Mouse (Mus musculus) CH12.LX (cell line): ENCODE data around the gene Ptprs. TPM values are rescaled to one million over a fixed set of nuclear protein-coding genes. Genes with fewer than 3 reads are reported as not detected.
A peak's percentile ranks its signal among the peaks of the same experiment; 100 is the strongest.

Source experiments
- DNase-seq: peaks from one replicate; pipeline ENCODE4 v3.0.0-alpha.2; 2013; ENCODE audit errors: extremely low read depth
- H3K27ac ChIP-seq: 2 replicates; pipeline ENCODE4 v1.5.1; 2012; ENCODE audit warnings: low read depth, mild to moderate bottlenecking, control low read depth, moderate library complexity; ENCODE audit not compliant: insufficient read depth
- H3K27me3 ChIP-seq: replicated peaks from 2 replicates; pipeline ENCODE3; 2012; ENCODE audit warnings: inconsistent platforms
- H3K36me3 ChIP-seq, 2 experiments: replicated peaks in 1 of 2; 2 replicates each; pipeline versions ENCODE3 to v1.6.1; 2012; ENCODE audit warnings: inconsistent platforms in 1 of 2, low read length in 1 of 2, mild to moderate bottlenecking in 1 of 2, mixed read lengths in 1 of 2, moderate library complexity in 1 of 2; ENCODE audit not compliant: control insufficient read depth in 1 of 2, insufficient read depth in 1 of 2
- H3K4me1 ChIP-seq, 2 experiments: 2 replicates each; pipeline ENCODE4 v1.6.1; 2012; ENCODE audit warnings: inconsistent platforms in 1 of 2, moderate library complexity in 1 of 2; ENCODE audit not compliant: insufficient read depth in 2 of 2, control insufficient read depth in 1 of 2
- H3K4me2 ChIP-seq: 2 replicates; pipeline ENCODE4 v1.6.1; 2012; ENCODE audit warnings: low read depth, mild to moderate bottlenecking, control low read depth; ENCODE audit not compliant: poor library complexity, insufficient read depth, severe bottlenecking
- H3K4me3 ChIP-seq, 3 experiments: fragments of 150-350 bp in 1 of 3; sonication (generic) in 1 of 3; replicated peaks in 1 of 3; 2 replicates each; pipeline versions ENCODE3 to v1.5.1; 2011 to 2012; ENCODE audit warnings: low read depth in 2 of 3, low read length in 2 of 3, mild to moderate bottlenecking in 2 of 3, moderate library complexity in 2 of 3, control low read depth in 1 of 3, improper control_type of control experiment in 1 of 3, inconsistent platforms in 1 of 3, mixed read lengths in 1 of 3; ENCODE audit not compliant: poor library complexity in 1 of 3
- H3K79me2 ChIP-seq: replicated peaks from 2 replicates; pipeline ENCODE4 v1.6.1; 2012; ENCODE audit warnings: mild to moderate bottlenecking, moderate library complexity; ENCODE audit not compliant: control insufficient read depth, poor library complexity, insufficient read depth, severe bottlenecking; ENCODE audit errors: extremely low read depth
- H3K9ac ChIP-seq: 2 replicates; pipeline ENCODE4 v1.6.1; 2012; ENCODE audit warnings: low read depth, mild to moderate bottlenecking, control low read depth, moderate library complexity; ENCODE audit not compliant: insufficient read depth
- H3K9me3 ChIP-seq: replicated peaks from 2 replicates; pipeline ENCODE3; 2012; ENCODE audit warnings: low read length, inconsistent platforms, mixed read lengths
- BHLHE40 ChIP-seq: IDR thresholded peaks from 2 replicates; pipeline ENCODE4 v1.6.1; 2011; ENCODE audit warnings: mild to moderate bottlenecking, low read depth, low read length, improper control_type of control experiment
- CHD1 ChIP-seq: IDR thresholded peaks from 2 replicates; pipeline ENCODE4 v1.6.1; 2012; ENCODE audit warnings: low read depth, low read length, improper control_type of control experiment, inconsistent platforms
- CHD2 ChIP-seq: IDR thresholded peaks from 2 replicates; pipeline ENCODE4 v1.6.1; 2011; ENCODE audit warnings: low read length, improper control_type of control experiment
- CTCF ChIP-seq, 2 experiments: IDR thresholded peaks in 1 of 2; conservative IDR thresholded peaks in 1 of 2; 2 replicates each; pipeline ENCODE4 v1.5.1; 2011 to 2012; ENCODE audit warnings: low read depth in 2 of 2, low read length in 2 of 2, improper control_type of control experiment in 1 of 2, inconsistent platforms in 1 of 2, mild to moderate bottlenecking in 1 of 2, moderate library complexity in 1 of 2
- E2F4 ChIP-seq: IDR thresholded peaks from 2 replicates; pipeline ENCODE4 v1.6.1; 2011; ENCODE audit warnings: low read depth, low read length, improper control_type of control experiment; ENCODE audit not compliant: insufficient replicate concordance
- ELF1 ChIP-seq: IDR thresholded peaks from 2 replicates; pipeline ENCODE4 v1.6.1; 2014; ENCODE audit warnings: low read depth, mild to moderate bottlenecking, inconsistent platforms, low read length, improper control_type of control experiment
- EP300 ChIP-seq: IDR thresholded peaks from 2 replicates; pipeline ENCODE4 v1.6.1; 2011; ENCODE audit warnings: low read length, improper control_type of control experiment
- ETS1 ChIP-seq: conservative IDR thresholded peaks from 2 replicates; pipeline ENCODE4 v1.6.1; 2012; ENCODE audit warnings: low read depth, mild to moderate bottlenecking, inconsistent platforms, low read length, improper control_type of control experiment, moderate library complexity
- GABPA ChIP-seq: IDR thresholded peaks from 2 replicates; pipeline ENCODE4 v1.6.1; 2012; ENCODE audit warnings: low read depth, low read length, improper control_type of control experiment, inconsistent platforms; ENCODE audit not compliant: insufficient replicate concordance
- HCFC1 ChIP-seq: IDR thresholded peaks from 2 replicates; pipeline ENCODE4 v1.6.1; 2012; ENCODE audit warnings: low read depth, mild to moderate bottlenecking, inconsistent platforms, low read length, improper control_type of control experiment
- IRF4 ChIP-seq: IDR thresholded peaks from 2 replicates; pipeline ENCODE4 v1.6.1; 2014; ENCODE audit warnings: low read depth, mild to moderate bottlenecking, inconsistent platforms, low read length, improper control_type of control experiment
- JUN ChIP-seq: IDR thresholded peaks from 2 replicates; pipeline ENCODE4 v1.6.1; 2011; ENCODE audit warnings: low read depth, mild to moderate bottlenecking, low read length, improper control_type of control experiment, moderate library complexity; ENCODE audit not compliant: insufficient read depth
- JUND ChIP-seq: conservative IDR thresholded peaks from 2 replicates; pipeline ENCODE4 v1.6.1; 2011; ENCODE audit warnings: low read depth, low read length, improper control_type of control experiment
- KAT2A ChIP-seq: IDR thresholded peaks from 2 replicates; pipeline ENCODE4 v1.6.1; 2012; ENCODE audit warnings: low read length, improper control_type of control experiment, inconsistent platforms; ENCODE audit not compliant: insufficient replicate concordance
- MAFK ChIP-seq: IDR thresholded peaks from 2 replicates; pipeline ENCODE4 v1.6.1; 2011; ENCODE audit warnings: low read length, improper control_type of control experiment; ENCODE audit not compliant: insufficient replicate concordance
- MAX ChIP-seq: IDR thresholded peaks from 2 replicates; pipeline ENCODE4 v1.6.1; 2011; ENCODE audit warnings: low read length, improper control_type of control experiment
- MAZ ChIP-seq: IDR thresholded peaks from 2 replicates; pipeline ENCODE4 v1.6.1; 2012; ENCODE audit warnings: low read depth, mild to moderate bottlenecking, inconsistent platforms, low read length, improper control_type of control experiment, moderate library complexity
- MEF2A ChIP-seq: IDR thresholded peaks from 2 replicates; pipeline ENCODE4 v1.6.1; 2014; ENCODE audit warnings: low read depth, mild to moderate bottlenecking, inconsistent platforms, low read length, improper control_type of control experiment, borderline replicate concordance
- MXI1 ChIP-seq: IDR thresholded peaks from 2 replicates; pipeline ENCODE4 v1.6.1; 2011; ENCODE audit warnings: mild to moderate bottlenecking, low read depth, low read length, improper control_type of control experiment
- MYC ChIP-seq: IDR thresholded peaks from 2 replicates; pipeline ENCODE4 v1.6.1; 2011; ENCODE audit warnings: low read depth, mild to moderate bottlenecking, improper control_type of control experiment, low read length
- NELFE ChIP-seq: IDR thresholded peaks from 2 replicates; pipeline ENCODE4 v1.6.1; 2011; ENCODE audit warnings: low read depth, low read length, improper control_type of control experiment
- NRF1 ChIP-seq: IDR thresholded peaks from 2 replicates; pipeline ENCODE4 v1.6.1; 2014; ENCODE audit warnings: low read depth, mild to moderate bottlenecking, inconsistent platforms, low read length, improper control_type of control experiment, moderate library complexity
- PAX5 ChIP-seq: IDR thresholded peaks from 2 replicates; pipeline ENCODE4 v1.6.1; 2012; ENCODE audit warnings: low read length, inconsistent platforms, mixed read lengths
- POLR2A ChIP-seq: IDR thresholded peaks from 2 replicates; pipeline ENCODE4 v1.6.1; 2011; ENCODE audit warnings: low read depth, mild to moderate bottlenecking, improper control_type of control experiment, low read length
- POLR2AphosphoS2 ChIP-seq: IDR thresholded peaks from 2 replicates; pipeline ENCODE4 v1.6.1; 2011; ENCODE audit warnings: low read depth, low read length, improper control_type of control experiment
- RAD21 ChIP-seq: IDR thresholded peaks from 2 replicates; pipeline ENCODE4 v1.6.1; 2011; ENCODE audit warnings: low read depth, mild to moderate bottlenecking, low read length, improper control_type of control experiment, moderate library complexity
- RCOR1 ChIP-seq: conservative IDR thresholded peaks from 2 replicates; pipeline ENCODE4 v1.6.1; 2012; ENCODE audit warnings: low read depth, mild to moderate bottlenecking, inconsistent platforms, low read length, improper control_type of control experiment
- SIN3A ChIP-seq: IDR thresholded peaks from 2 replicates; pipeline ENCODE4 v1.6.1; 2012; ENCODE audit warnings: low read length, improper control_type of control experiment, inconsistent platforms
- SMC3 ChIP-seq: IDR thresholded peaks from 2 replicates; pipeline ENCODE4 v1.6.1; 2011; ENCODE audit warnings: low read depth, low read length, improper control_type of control experiment
- TBP ChIP-seq: conservative IDR thresholded peaks from 2 replicates; pipeline ENCODE4 v1.6.1; 2011; ENCODE audit warnings: low read depth, low read length, improper control_type of control experiment
- TCF12 ChIP-seq: IDR thresholded peaks from 2 replicates; pipeline ENCODE4 v1.6.1; 2014; ENCODE audit warnings: low read depth, mild to moderate bottlenecking, inconsistent platforms, low read length, improper control_type of control experiment
- UBTF ChIP-seq: IDR thresholded peaks from 2 replicates; pipeline ENCODE4 v1.6.1; 2012; ENCODE audit warnings: low read depth, mild to moderate bottlenecking, inconsistent platforms, low read length, improper control_type of control experiment, moderate library complexity
- USF1 ChIP-seq: IDR thresholded peaks from 2 replicates; pipeline ENCODE4 v1.6.1; 2014; ENCODE audit warnings: low read depth, mild to moderate bottlenecking, inconsistent platforms, low read length, improper control_type of control experiment
- USF2 ChIP-seq: conservative IDR thresholded peaks from 2 replicates; pipeline ENCODE4 v1.6.1; 2011; ENCODE audit warnings: low read depth, low read length, improper control_type of control experiment
- ZC3H11A ChIP-seq: IDR thresholded peaks from 2 replicates; pipeline ENCODE4 v1.6.1; 2012; ENCODE audit warnings: low read depth, mild to moderate bottlenecking, inconsistent platforms, low read length, improper control_type of control experiment
- ZKSCAN1 ChIP-seq: IDR thresholded peaks from 2 replicates; pipeline ENCODE4 v1.6.1; 2012; ENCODE audit warnings: low read depth, inconsistent platforms, low read length, improper control_type of control experiment, borderline replicate concordance
- ZMIZ1 ChIP-seq: IDR thresholded peaks from 2 replicates; pipeline ENCODE4 v1.6.1; 2012; ENCODE audit warnings: low read depth, mild to moderate bottlenecking, inconsistent platforms, low read length, improper control_type of control experiment
- ZNF384 ChIP-seq: IDR thresholded peaks from 2 replicates; pipeline ENCODE4 v1.6.1; 2012; ENCODE audit warnings: low read depth, low read length, improper control_type of control experiment, inconsistent platforms
- dilution Hi-C: fragments of 300-500 bp; cut with MboI; formaldehyde crosslinking; loops from 2 replicates; pipeline ENCODE4 v1.14.3; 2020; ENCODE audit warnings: low sequenced_read_pairs; ENCODE audit not compliant: extremely low pct_unique_long_range_greater_than_20kb, extremely low pct_ligation_motif_present
- in situ Hi-C: fragments of 300-500 bp; cut with MboI; formaldehyde crosslinking; loops from 3 replicates; pipeline ENCODE4 v1.14.3; 2019; ENCODE audit warnings: low sequenced_read_pairs, low pct_ligation_motif_present, low pct_unique_long_range_greater_than_20kb, mixed read lengths
- polyA plus RNA-seq: library from polyadenylated mRNA; unstranded; fragments of >175 nt; gene quantifications from 2 replicates; pipeline ENCODE4 v1.2.1, GENCODE M21; 2012; ENCODE audit warnings: low read depth; ENCODE audit not compliant: insufficient read length
- total RNA-seq, 2 experiments: library from RNA; depleted of rRNA; stranded (reverse); fragments of 300-350 nt in 1 of 2; fragments of >200 nt in 1 of 2; gene quantifications; 2 replicates each; pipeline ENCODE4 v1.2.3; 2012 to 2014

Ptprs gene
- total and polyA plus RNA-seq, 3 experiments: 11.3 to 41.1 (median 27.0) TPM

- H3K9ac ChIP-seq: no peak overlapping the region
- dilution Hi-C loops: no loop called here
- TF ChIP-seq KAT2A: no peak
- no peak for TF ChIP-seq USF2
- no peak for TF ChIP-seq TCF12
- no peak for TF ChIP-seq POLR2AphosphoS2
- no peak; the same call in none of the 2 replicates for TF ChIP-seq MXI1
- no peak for TF ChIP-seq UBTF
- TF ChIP-seq POLR2A: no peak
- TF ChIP-seq MAX: peak; percentile 91
- TF ChIP-seq ZNF384: no peak
- no peak for TF ChIP-seq E2F4
- no peak for TF ChIP-seq CHD2
- no peak for TF ChIP-seq SIN3A
- no peak for TF ChIP-seq CHD1
- no peak for TF ChIP-seq ELF1
- TF ChIP-seq ZKSCAN1: no peak
- no peak for TF ChIP-seq TBP
- TF ChIP-seq JUN: no peak
- TF ChIP-seq BHLHE40: peak; percentile 97
- TF ChIP-seq USF1: no peak
- TF ChIP-seq MAFK: no peak
- TF ChIP-seq HCFC1: no peak
- no peak for TF ChIP-seq MEF2A
- peak; percentile 94 for TF ChIP-seq MYC
- no peak for TF ChIP-seq MAZ
- TF ChIP-seq IRF4: peak; percentile 36; the same call in 1 of the 2 replicates
- no peak for TF ChIP-seq PAX5
- TF ChIP-seq NELFE: peak; percentile 32; the same call in 1 of the 2 replicates
- TF ChIP-seq ZC3H11A: peak; percentile 58
- no peak for TF ChIP-seq RCOR1
- TF ChIP-seq CTCF (conservative IDR thresholded peaks at IDR 0.05 in 1 of 2, IDR thresholded peaks at IDR 0.05 in 1 of 2; ENCODE audit: low read depth in 2 of 2, low read length in 2 of 2): peak; percentile 90 to 93
- peak; percentile 93 for TF ChIP-seq SMC3
- TF ChIP-seq ETS1: no peak
- TF ChIP-seq NRF1: 0 out of 2 replicates have a peak, but pooled peaks have one; percentile 30
- TF ChIP-seq RAD21: peak; percentile 76
- TF ChIP-seq JUND: no peak
- no peak for TF ChIP-seq ZMIZ1
- no peak for TF ChIP-seq GABPA
- no peak for TF ChIP-seq EP300
- TF ChIP-seq, all 38 proteins: peak for 10
- no peaks in the 10 kb centered on the region for H3K36me3 ChIP-seq
- no peak overlapping the region for H3K4me3 ChIP-seq
- peaks cover 24% of the 10 kb centered on the region for H3K27me3 ChIP-seq
- peak; percentile 79 for DNase-seq
- peak overlapping the region; percentile 79; the same call in 1 of the 2 replicates for H3K4me2 ChIP-seq
- H3K9me3 ChIP-seq: peaks cover 17% of the 10 kb centered on the region
- no peak overlapping the region for H3K27ac ChIP-seq
- in situ Hi-C loops: no loop called here
- peaks cover 4% of the 10 kb centered on the region; the same call in 1 of the 2 replicates for H3K79me2 ChIP-seq
- peaks cover 19 to 47% of the 10 kb centered on the region in 2 experiments for H3K4me1 ChIP-seq
Measured at GRCm38 (mm10) chr17:56479358-56479757, 3.1 kb upstream of the Ptprs start.
